Mouse (Mus musculus) left cerebral cortex, adult 2 months (tissue): ENCODE measurements around the gene Tecpr2. TPM values are rescaled to one million over a fixed set of nuclear protein-coding genes. Genes with fewer than 3 reads are reported as not detected.

Experiments
- DNase-seq, 2 experiments: peaks; one replicate each; pipeline ENCODE4 v3.0.0; 2021 to 2022; ENCODE audit warnings: low spot score in 2 of 2, mixed read lengths in 1 of 2; ENCODE audit errors: extremely low spot score in 1 of 2
- H3K27ac ChIP-seq: fragments of 200-600 bp; 2 replicates; pipeline ENCODE4 v1.8.1; 2022
- H3K4me3 ChIP-seq: fragments of 200-600 bp; 2 replicates; pipeline ENCODE4 v1.8.1; 2022
- CTCF ChIP-seq: fragments of 200-600 bp; IDR thresholded peaks from 2 replicates; pipeline ENCODE4 v1.8.1; 2022; ENCODE audit warnings: antibody characterized with exemption, mild to moderate bottlenecking, moderate library complexity
- intact Hi-C: fragments of 180-260 bp; cut with DNase I; formaldehyde crosslinking; loops from one replicate; pipeline ENCODE4 v1.15.1; 2025
- total RNA-seq, 2 experiments: library from RNA; stranded (reverse); gene quantifications; 2 replicates each; pipeline ENCODE4 v1.2.3; 2021

Gene Tecpr2
- total RNA-seq, 2 experiments from 2014 or later: 46.7 to 50.0 TPM

GRCm38 (mm10) chr12:111000956-111001355 is 111.9 kb downstream of the Tecpr2 start:
- DNase-seq: no peak
- Histone ChIP-seq H3K4me3 (no peak overlapping the region), H3K27ac (no peak overlapping the region)
- TF ChIP-seq CTCF: no peak
- intact Hi-C loops: no loop called here

GRCm38 (mm10) chr12:111004142-111004541 is 115.1 kb downstream of the Tecpr2 start:
- intact Hi-C loops: no loop called here
- TF ChIP-seq CTCF: no peak
- no peak for DNase-seq
- H3K27ac ChIP-seq: no peak overlapping the region
- no peak overlapping the region for H3K4me3 ChIP-seq

DNA sequence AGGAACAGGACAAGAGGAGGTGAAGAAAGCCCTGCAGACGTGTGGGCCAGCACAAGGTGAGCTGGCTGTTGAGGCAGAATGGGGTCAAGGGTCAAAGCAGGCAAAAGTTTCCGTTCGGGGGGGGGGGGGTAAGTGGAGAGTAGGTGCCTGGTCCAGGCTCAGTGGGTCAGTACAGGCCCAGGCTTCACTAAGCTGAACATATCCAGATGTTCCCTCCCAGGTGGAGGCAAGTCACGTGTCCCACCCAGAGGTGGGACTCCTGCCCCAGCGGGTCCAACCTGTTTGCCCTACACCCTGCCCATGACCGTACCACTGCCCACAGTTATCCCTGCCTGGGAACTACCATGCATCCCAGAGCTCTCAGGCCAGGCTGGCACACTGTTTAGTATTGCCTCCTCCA is 116.7 kb downstream of the Tecpr2 start:
- Histone ChIP-seq H3K4me3 (no peak overlapping the region), H3K27ac (no peak overlapping the region)
- TF ChIP-seq CTCF: no peak
- DNase-seq: no peak
- intact Hi-C loops: no loop called here

DNA sequence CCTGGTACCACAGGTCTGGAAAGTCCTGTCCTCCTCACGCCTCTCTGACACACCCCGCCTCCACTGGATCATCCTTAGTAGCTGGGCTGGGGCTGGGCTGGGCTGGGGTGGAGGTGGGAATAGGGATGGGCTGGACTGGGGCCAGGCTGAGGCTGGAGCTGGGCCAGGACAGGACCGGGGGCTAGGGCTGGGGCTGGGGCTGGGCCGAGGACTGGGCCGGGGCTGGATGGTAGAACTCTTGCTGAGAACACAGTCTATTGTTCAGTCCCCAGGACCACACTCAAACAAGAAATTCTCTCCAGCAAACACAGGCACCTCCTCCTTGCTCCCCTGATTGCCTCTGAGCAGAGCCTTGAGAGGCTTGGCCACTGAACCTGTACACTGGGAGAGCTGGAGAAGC is 117.3 kb downstream of the Tecpr2 start:
- no peak overlapping the region for H3K4me3 ChIP-seq
- DNase-seq: no peak
- TF ChIP-seq CTCF: no peak
- H3K27ac ChIP-seq: no peak overlapping the region
- intact Hi-C loops: no loop called here

DNA sequence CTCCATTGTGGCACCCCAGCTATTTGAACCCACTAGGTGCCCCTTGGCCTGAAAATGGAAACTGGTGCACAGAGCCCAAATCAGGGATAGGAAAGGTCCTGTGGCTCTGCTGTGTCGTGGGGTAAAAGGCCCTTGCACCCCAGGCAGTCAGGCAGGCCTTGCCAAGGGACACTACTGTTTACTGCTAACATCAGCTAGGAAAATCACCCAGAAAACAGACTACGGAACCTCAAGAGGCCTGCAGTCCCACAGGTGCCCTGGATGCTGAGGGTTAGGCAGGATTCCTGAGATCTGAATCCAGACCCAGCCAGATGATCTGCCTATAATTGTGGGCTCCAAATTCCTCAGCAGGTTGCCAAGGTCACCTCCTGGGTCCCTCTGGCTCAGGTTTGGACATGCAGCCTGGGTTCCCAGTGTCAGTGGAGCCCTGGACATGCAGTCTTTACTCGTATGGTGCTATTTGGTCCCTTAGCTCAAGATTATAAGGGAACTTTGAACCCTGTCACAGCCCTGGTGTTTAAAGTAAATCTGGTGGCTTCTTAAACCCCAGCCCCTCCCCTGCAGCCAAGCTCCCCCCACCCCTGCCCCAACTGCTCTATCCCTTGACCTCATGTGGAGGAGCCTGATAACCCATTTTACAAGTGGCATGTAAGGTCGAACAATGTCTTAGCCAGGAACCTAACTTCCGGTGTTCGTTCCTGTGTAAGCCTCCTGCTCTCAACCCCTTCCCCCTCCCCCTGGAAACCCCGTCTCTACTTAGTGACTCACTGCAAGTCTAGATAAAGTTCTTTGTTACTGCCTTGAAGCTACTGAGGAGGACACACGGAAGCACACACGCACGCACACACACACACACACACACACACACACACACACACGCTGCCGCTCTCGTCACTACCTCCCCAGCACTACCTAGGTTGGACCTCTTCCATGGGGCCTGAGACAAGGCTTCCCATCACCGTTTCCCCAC is 118.4 kb downstream of the Tecpr2 start:
- intact Hi-C loops: no loop called here
- no peak for DNase-seq
- no peak overlapping the region for H3K4me3 ChIP-seq
- H3K27ac ChIP-seq: no peak overlapping the region
- TF ChIP-seq CTCF: no peak

DNA sequence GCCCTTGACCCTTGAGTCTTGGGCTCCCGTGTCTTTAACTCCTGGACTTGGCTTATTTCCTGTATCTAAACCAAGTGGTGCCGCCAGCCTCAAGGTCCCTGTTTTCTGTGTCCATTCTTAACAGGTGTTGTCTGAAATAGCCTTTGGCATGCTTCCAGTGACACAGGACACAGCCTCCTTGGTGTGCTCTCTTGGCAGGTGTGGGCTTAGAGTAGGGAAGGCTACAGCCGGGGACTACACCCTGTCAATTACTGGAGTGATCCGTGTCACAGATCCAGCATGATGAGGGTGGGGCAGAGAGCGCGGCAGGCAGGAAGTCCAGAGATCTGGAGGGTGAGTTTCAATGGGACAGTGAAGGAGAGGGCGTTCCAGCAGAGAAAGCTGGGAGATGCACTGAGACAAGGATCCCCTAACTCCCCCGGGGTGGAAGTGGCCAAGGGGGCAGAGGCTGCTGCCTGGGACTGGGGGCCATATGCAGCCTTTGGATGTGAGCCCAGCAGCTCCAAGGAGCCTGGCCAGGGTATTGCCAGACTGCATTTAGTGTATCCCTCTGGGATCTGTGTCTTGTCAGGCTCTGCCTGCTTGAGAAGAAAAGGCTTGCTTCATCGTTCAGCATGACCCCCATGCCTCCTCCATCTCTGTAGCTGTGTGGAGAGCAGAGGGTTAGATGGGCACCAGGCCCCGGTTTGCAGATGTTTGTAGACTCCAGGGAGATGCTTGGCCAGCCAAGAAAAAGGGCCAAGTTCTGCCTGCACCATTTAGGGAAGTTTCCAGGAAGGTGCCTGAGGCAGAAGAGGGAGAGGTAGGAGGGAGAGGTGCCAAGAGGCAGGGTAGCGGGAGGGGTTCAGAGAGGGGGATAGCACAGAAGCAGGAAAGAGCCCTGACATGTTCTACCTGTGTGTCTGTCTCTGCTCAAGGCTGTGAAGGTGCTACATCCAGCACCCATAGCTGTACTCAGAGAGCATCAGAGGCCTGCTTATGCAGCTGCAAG is 119.7 kb downstream of the Tecpr2 start:
- DNase-seq: no peak
- TF ChIP-seq CTCF: no peak
- Histone ChIP-seq H3K27ac (no peak overlapping the region), H3K4me3 (no peak overlapping the region)
- intact Hi-C loops: no loop called here

GRCm38 (mm10) chr12:111009615-111010257 is 120.7 kb downstream of the Tecpr2 start:
- no peak for DNase-seq
- Histone ChIP-seq H3K4me3 (no peak overlapping the region), H3K27ac (no peak overlapping the region)
- no peak for TF ChIP-seq CTCF
- intact Hi-C loops: no loop called here

- no peak for TF ChIP-seq CTCF
- Histone ChIP-seq H3K4me3 (no peak overlapping the region), H3K27ac (no peak overlapping the region)
- intact Hi-C loops: no loop called here
- DNase-seq: no peak
Observed at GRCm38 (mm10) chr12:111016807-111017206, 127.7 kb downstream of the Tecpr2 start.

- intact Hi-C loops: no loop called here
- Histone ChIP-seq H3K4me3 (no peak overlapping the region), H3K27ac (no peak overlapping the region)
- TF ChIP-seq CTCF: no peak
- no peak for DNase-seq
Observed at GRCm38 (mm10) chr12:111018068-111018467, 129.0 kb downstream of the Tecpr2 start.

DNA sequence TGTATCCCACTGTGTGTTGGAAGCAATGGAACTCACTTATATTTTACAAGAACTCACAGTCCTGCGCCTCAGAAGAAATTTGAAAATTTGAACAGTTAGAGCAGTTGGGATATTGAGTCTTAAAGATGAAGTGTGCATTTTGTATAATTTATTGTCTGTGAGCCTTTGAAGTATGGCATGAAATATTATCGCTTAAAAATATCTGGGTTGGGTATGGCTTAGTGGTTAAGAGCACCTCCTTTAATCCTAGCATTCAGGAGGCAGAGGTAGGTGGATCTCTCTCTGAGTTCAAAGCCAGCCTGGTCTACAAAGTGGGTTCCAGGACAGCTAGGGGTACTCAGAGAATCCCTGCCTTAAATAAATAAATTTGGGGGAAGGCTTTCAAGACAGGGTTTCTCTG is 130.0 kb downstream of the Tecpr2 start:
- no peak for TF ChIP-seq CTCF
- intact Hi-C loops: no loop called here
- Histone ChIP-seq H3K4me3 (no peak overlapping the region), H3K27ac (no peak overlapping the region)
- DNase-seq: no peak

GRCm38 (mm10) chr12:111021138-111021537 is 132.1 kb downstream of the Tecpr2 start:
- intact Hi-C loops: no loop called here
- no peak for DNase-seq
- TF ChIP-seq CTCF: no peak

GRCm38 (mm10) chr12:111021577-111021976 is 132.5 kb downstream of the Tecpr2 start:
- Histone ChIP-seq H3K4me3 (no peak overlapping the region), H3K27ac (no peak overlapping the region)
- no peak for DNase-seq
- TF ChIP-seq CTCF: no peak
- intact Hi-C loops: no loop called here

More at GRCm38 (mm10) chr12:111021138-111021537, 132.1 kb downstream of the Tecpr2 start:
- Histone ChIP-seq H3K27ac (no peak overlapping the region), H3K4me3 (no peak overlapping the region)

Other genes with a start within 250 kb of the Tecpr2 start
- not detected for gene 1700001K19Rik, start 206.6 kb upstream of the Tecpr2 start, total RNA-seq
- 1,000 to 10,000 TPM in 1 of 2 experiments, 100 to 1,000 TPM in 1; 993 to 1,084 TPM for gene Hsp90aa1, start 186.5 kb upstream of the Tecpr2 start, total RNA-seq
- gene Wdr20, start 151.3 kb upstream of the Tecpr2 start, total RNA-seq: 10 to 100 TPM; 41.1 to 45.4 TPM
- gene Mok, start 48.3 kb upstream of the Tecpr2 start, total RNA-seq: 10 to 100 TPM; 13.0 to 13.3 TPM
- gene Zfp839, start 39.0 kb upstream of the Tecpr2 start, total RNA-seq: 10 to 100 TPM; 11.4 to 12.3 TPM
- 100 to 1,000 TPM in 1 of 2 experiments, 10 to 100 TPM in 1; 94.4 to 107 TPM for gene Cinp, start 119 bp upstream of the Tecpr2 start, total RNA-seq
- 10 to 100 TPM; 18.8 to 21.4 TPM for gene Ankrd9, start 89.8 kb downstream of the Tecpr2 start, total RNA-seq
- gene Rcor1, start 150.1 kb downstream of the Tecpr2 start, total RNA-seq: 10 to 100 TPM; 16.2 to 19.8 TPM